Mouse (Mus musculus) forebrain, postnatal 0 days (tissue): ENCODE measurements around the gene Trpv2. TPM values are rescaled to one million over a fixed set of nuclear protein-coding genes. Genes with fewer than 3 reads are reported as not detected.

Experiments
- ATAC-seq: fragments of 200-750 bp; cut with Nextera tagmentation; 2 replicates; pipeline ENCODE4 v1.8.0; 2017; ENCODE audit warnings: mild to moderate bottlenecking, moderate library complexity
- DNase-seq: peaks from one replicate; pipeline ENCODE4 v3.0.0-alpha.2; 2015
- H3K27ac ChIP-seq: fragments of 300-500 bp; sonication (generic); 2 replicates; pipeline ENCODE4 v1.5.1; 2014; ENCODE audit warnings: low read depth, mild to moderate bottlenecking, antibody characterized with exemption, low read length, moderate library complexity, mixed read lengths
- H3K27me3 ChIP-seq: fragments of 300-500 bp; sonication (generic); 2 replicates; pipeline ENCODE4 v1.6.1; 2014; ENCODE audit warnings: mild to moderate bottlenecking, low read length, mixed read lengths; ENCODE audit not compliant: insufficient read depth
- H3K36me3 ChIP-seq: fragments of 300-500 bp; sonication (generic); 2 replicates; pipeline ENCODE4 v1.6.1; 2014; ENCODE audit warnings: mild to moderate bottlenecking, moderate library complexity; ENCODE audit not compliant: insufficient read depth
- H3K4me1 ChIP-seq: fragments of 300-500 bp; sonication (generic); 2 replicates; pipeline ENCODE4 v1.6.1; 2014; ENCODE audit warnings: antibody characterized with exemption; ENCODE audit not compliant: insufficient read depth
- H3K4me2 ChIP-seq: fragments of 300-500 bp; sonication (generic); 2 replicates; pipeline ENCODE4 v1.6.1; 2014; ENCODE audit warnings: low read depth, mild to moderate bottlenecking, moderate library complexity
- H3K4me3 ChIP-seq: fragments of 300-500 bp; sonication (generic); 2 replicates; pipeline ENCODE4 v1.5.1; 2014; ENCODE audit warnings: low read depth, low read length, mixed read lengths
- H3K9ac ChIP-seq: fragments of 300-500 bp; sonication (generic); 2 replicates; pipeline ENCODE4 v1.6.1; 2014; ENCODE audit warnings: mild to moderate bottlenecking
- H3K9me3 ChIP-seq: fragments of 300-500 bp; sonication (generic); 2 replicates; pipeline ENCODE4 v1.6.1; 2016; ENCODE audit warnings: low read length
- CTCF ChIP-seq: sonication (generic); IDR thresholded peaks from 2 replicates; pipeline ENCODE4 v1.5.1; 2016; ENCODE audit warnings: antibody characterized with exemption, control low read depth, low read depth
- WGBS: fragments of 180-500 bp; shearing (Covaris S2); extraction: QIAGEN DNeasy Blood & Tissue Kit; methylation state at CpG from one replicate; pipeline ENCODE4 v1.1.7; 2014; 5-methylcytosine and 5-hydroxymethylcytosine counted together
- polyA plus RNA-seq: library from polyadenylated mRNA; unstranded; fragments of >200 nt; fragmentation: Nextera tagmentation; extraction: Ambion mirVana; gene quantifications from 2 replicates; pipeline ENCODE4 v1.2.1, GENCODE M21; 2015
- total RNA-seq: library from RNA; depleted of rRNA; stranded (reverse); fragments of >200 nt; gene quantifications from 2 replicates; pipeline ENCODE4 v1.2.3, GENCODE M21; 2014

Trpv2 gene
- total and polyA plus RNA-seq, 2 experiments from 2014 or later, result 26.2 to 46.6 TPM

DNA sequence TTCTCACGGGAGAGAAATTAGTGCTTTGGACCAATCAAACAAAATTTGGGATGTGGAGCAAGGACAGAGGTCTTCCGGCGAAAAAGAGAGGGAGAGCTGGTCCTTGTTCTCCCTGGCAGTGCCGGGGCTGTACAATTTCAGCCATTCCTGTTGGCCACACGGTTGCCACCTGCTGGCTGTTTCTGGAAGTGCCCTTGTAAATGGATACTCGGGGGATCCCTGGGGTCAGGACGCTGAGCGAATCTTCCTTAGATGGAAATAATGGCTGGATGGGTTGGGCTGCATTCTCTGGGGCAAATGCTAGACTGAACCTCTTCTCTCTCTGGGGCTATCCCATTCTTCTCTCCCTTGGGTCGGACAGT, 992 bp downstream of the Trpv2 start:
- WGBS, result 0% methylated on average over 9 of the region's 9 CpGs
- H3K9ac ChIP-seq, result peak overlapping the region; percentile 71
- H3K27ac ChIP-seq, result peak overlapping the region; percentile 75
- peak; percentile 95 for TF ChIP-seq CTCF
- ATAC-seq (peak; percentile 86), DNase-seq (peak; percentile 91)
- peak overlapping the region; percentile 66 for H3K4me3 ChIP-seq
- 0 out of 2 replicates have a peak, but pooled peaks cover 3% of the 10 kb centered on the region for H3K36me3 ChIP-seq
- H3K4me2 ChIP-seq, result peak overlapping the region; percentile 94
- H3K4me1 ChIP-seq, result peaks cover 5% of the 10 kb centered on the region; the same call in 1 of the 2 replicates
- no peaks in the 10 kb centered on the region for H3K27me3 ChIP-seq
- H3K9me3 ChIP-seq, result no peaks in the 10 kb centered on the region

GRCm38 (mm10) chr11:62575659-62576438, 1.6 kb downstream of the Trpv2 start:
- Histone ChIP-seq H3K36me3 (0 out of 2 replicates have a peak, but pooled peaks cover 3% of the 10 kb centered on the region), H3K9ac (peak overlapping the region; percentile 71), H3K27me3 (no peaks in the 10 kb centered on the region), H3K4me1 (peaks cover 5% of the 10 kb centered on the region; the same call in 1 of the 2 replicates), H3K4me2 (peak overlapping the region; percentile 94), H3K27ac (peak overlapping the region; percentile 75), H3K9me3 (no peaks in the 10 kb centered on the region), H3K4me3 (peak overlapping the region; percentile 66)
- WGBS, result 11% methylated on average over 27 of the region's 27 CpGs
- DNase-seq, result peak; percentile 70
- no peak for TF ChIP-seq CTCF
- ATAC-seq, result peak; percentile 67

DNA sequence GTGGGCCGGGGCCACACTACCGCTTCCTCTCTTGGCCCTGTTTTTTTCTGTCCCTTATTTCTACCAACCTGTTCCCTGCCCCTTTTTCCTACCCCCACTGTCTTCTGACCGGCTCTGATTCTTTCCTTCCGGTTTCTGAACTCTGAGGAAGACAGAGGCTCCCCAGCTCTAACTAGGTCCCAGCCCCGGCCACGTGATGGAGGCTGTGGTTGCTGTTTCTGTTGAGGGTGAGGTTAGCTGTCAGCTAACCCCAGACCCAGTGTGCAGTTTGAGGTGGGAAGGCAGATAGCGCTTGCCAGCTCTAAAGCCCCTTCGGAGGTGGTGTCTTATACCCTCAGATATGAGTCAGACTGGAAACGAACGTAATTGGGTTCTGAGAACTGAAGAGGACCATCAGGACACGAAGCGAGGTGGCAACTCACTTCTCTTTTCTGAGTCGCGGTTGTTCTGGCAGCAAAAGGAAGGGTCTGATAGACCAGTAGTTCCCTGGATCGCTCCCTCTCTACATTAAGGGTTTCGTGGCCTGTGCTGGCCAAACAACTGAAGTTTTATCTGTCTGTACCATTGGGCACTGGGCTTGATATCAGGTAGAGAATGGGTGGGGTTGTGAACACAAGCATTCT, 2.4 kb downstream of the Trpv2 start:
- H3K9ac ChIP-seq, result peak overlapping the region; percentile 71
- H3K4me2 ChIP-seq, result peak overlapping the region; percentile 94
- 0 out of 2 replicates have a peak, but pooled peaks cover 3% of the 10 kb centered on the region for H3K36me3 ChIP-seq
- H3K4me1 ChIP-seq, result peaks cover 5% of the 10 kb centered on the region; the same call in 1 of the 2 replicates
- DNase-seq (peak; percentile 13), ATAC-seq (peak; percentile 23; the same call in 1 of the 2 replicates)
- H3K27ac ChIP-seq, result peak overlapping the region; percentile 75; the same call in 1 of the 2 replicates
- no peaks in the 10 kb centered on the region for H3K27me3 ChIP-seq
- 59% methylated on average over 16 of the region's 16 CpGs for WGBS
- H3K9me3 ChIP-seq, result no peaks in the 10 kb centered on the region
- H3K4me3 ChIP-seq, result peak overlapping the region; percentile 66
- TF ChIP-seq CTCF, result no peak

DNA sequence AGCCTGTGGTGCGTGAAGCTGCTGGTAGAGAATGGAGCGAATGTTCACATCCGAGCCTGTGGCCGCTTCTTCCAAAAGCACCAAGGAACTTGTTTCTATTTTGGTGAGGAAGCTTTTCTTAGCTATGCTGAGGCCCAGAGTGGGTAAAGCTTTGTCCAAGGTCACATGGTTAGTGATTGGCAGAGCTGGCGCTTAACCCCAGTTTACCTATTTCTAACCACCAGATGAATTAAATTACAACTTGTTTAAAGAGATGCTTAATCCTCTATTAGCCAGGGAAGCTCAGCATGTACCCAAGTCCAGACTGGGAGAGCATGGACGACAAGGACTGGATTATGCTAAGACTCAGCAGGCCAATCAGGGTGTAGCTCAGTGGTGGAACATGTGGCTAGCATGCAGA, 8.7 kb downstream of the Trpv2 start:
- H3K36me3 ChIP-seq, result peaks cover 15% of the 10 kb centered on the region; the same call in 1 of the 2 replicates
- no peaks in the 10 kb centered on the region for H3K27me3 ChIP-seq
- no peak overlapping the region for H3K4me2 ChIP-seq
- H3K4me3 ChIP-seq, result no peak overlapping the region
- H3K4me1 ChIP-seq, result no peaks in the 10 kb centered on the region
- H3K9ac ChIP-seq, result no peak overlapping the region
- no peak for DNase-seq
- 50% methylated on average over 6 of the region's 6 CpGs for WGBS
- H3K27ac ChIP-seq, result no peak overlapping the region
- no peaks in the 10 kb centered on the region for H3K9me3 ChIP-seq
- TF ChIP-seq CTCF, result no peak
- ATAC-seq, result no peak

GRCm38 (mm10) chr11:62584671-62585206, 10.5 kb downstream of the Trpv2 start:
- DNase-seq (no peak), ATAC-seq (no peak)
- H3K27ac ChIP-seq, result no peak overlapping the region
- no peak overlapping the region for H3K4me3 ChIP-seq
- no peak overlapping the region for H3K4me2 ChIP-seq
- 86% methylated on average over 9 of the region's 9 CpGs for WGBS
- TF ChIP-seq CTCF, result no peak
- H3K27me3 ChIP-seq, result no peaks in the 10 kb centered on the region
- H3K36me3 ChIP-seq, result peaks cover 18% of the 10 kb centered on the region; the same call in 1 of the 2 replicates
- H3K9ac ChIP-seq, result no peak overlapping the region
- H3K4me1 ChIP-seq, result no peaks in the 10 kb centered on the region
- H3K9me3 ChIP-seq, result no peaks in the 10 kb centered on the region

DNA sequence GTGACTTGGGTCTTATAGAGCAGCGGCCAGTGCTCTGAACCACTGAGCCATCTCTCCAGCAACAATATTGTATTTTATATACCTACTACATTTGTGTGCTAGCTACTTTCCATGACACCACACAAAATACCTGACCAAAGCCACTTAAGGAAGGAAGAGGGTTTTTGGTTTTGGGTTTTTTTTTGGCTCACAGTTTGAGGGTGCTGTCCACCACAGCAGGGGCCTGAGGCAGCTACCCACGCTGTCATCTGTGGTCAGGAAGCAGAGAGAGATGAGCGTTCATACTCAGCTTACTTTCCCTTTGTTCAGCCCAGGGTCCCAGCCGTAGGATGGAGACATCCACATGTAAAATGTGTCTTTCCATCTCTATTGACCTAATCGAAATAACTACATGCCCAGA, 12.7 kb downstream of the Trpv2 start:
- no peak overlapping the region for H3K4me3 ChIP-seq
- H3K36me3 ChIP-seq, result peaks cover 24% of the 10 kb centered on the region
- H3K4me1 ChIP-seq, result no peaks in the 10 kb centered on the region
- no peak overlapping the region for H3K27ac ChIP-seq
- ATAC-seq (no peak), DNase-seq (no peak)
- H3K27me3 ChIP-seq, result no peaks in the 10 kb centered on the region
- TF ChIP-seq CTCF, result no peak
- H3K4me2 ChIP-seq, result no peak overlapping the region
- no peak overlapping the region for H3K9ac ChIP-seq
- H3K9me3 ChIP-seq, result no peaks in the 10 kb centered on the region
- WGBS, result 84% methylated on average over 5 of the region's 5 CpGs

DNA sequence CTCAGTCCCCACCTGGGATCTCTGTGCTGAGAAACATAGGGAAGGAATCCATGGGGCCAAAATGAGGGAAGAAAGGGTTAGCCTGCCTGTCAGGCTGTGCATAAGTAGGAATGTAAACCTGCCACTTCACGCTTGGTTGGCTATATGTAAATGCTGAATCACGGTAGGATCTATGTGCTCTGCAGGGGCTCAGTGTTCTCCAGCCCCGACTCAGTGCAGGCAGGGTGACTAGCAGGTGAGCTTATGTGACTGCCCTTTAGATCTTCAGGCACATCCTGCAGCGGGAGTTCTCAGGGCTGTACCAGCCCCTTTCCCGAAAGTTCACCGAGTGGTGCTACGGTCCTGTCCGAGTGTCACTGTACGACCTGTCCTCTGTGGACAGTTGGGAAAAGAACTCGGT, 15.1 kb downstream of the Trpv2 start:
- Histone ChIP-seq H3K27ac (no peak overlapping the region), H3K9me3 (no peaks in the 10 kb centered on the region), H3K9ac (no peak overlapping the region), H3K4me1 (no peaks in the 10 kb centered on the region), H3K4me2 (no peak overlapping the region), H3K4me3 (no peak overlapping the region), H3K36me3 (peaks cover 18% of the 10 kb centered on the region), H3K27me3 (no peaks in the 10 kb centered on the region)
- ATAC-seq, result no peak
- TF ChIP-seq CTCF, result no peak
- 76% methylated on average over 10 of the region's 10 CpGs for WGBS
- DNase-seq, result no peak
